Mouse (Mus musculus) lung, postnatal 25 days (tissue): ENCODE measurements around the gene Pcid2.
"Not testable (repeated sequence)": the region's sequence is repeated elsewhere in the genome, so short reads cannot be mapped to it uniquely, and the experiment has no call there.

Experiments used
- DNase-seq: peaks from one replicate; pipeline ENCODE4 v3.0.0; 2022; ENCODE audit warnings: low spot score

The Pcid2 gene

GRCm38 (mm10) chr8:13077542-13077941, 27.7 kb downstream of the Pcid2 start:
- DNase-seq: no peak

GRCm38 (mm10) chr8:13075579-13075978, 29.7 kb downstream of the Pcid2 start:
- DNase-seq: not testable (repeated sequence)

GRCm38 (mm10) chr8:13075044-13075443, 30.2 kb downstream of the Pcid2 start:
- peak; percentile 57 for DNase-seq

GRCm38 (mm10) chr8:13073255-13073654, 32.0 kb downstream of the Pcid2 start:
- DNase-seq: no peak

GRCm38 (mm10) chr8:13063112-13063511, 42.1 kb downstream of the Pcid2 start:
- peak; percentile 61 for DNase-seq

GRCm38 (mm10) chr8:13060441-13061150, 44.7 kb downstream of the Pcid2 start, which contains the start of gene Proz:
Gene Proz (plus strand): TSS chr8:13060914.
- DNase-seq: no peak

- peak; percentile 18 for DNase-seq
Measured at GRCm38 (mm10) chr8:13057351-13057750, 47.9 kb downstream of the Pcid2 start.

GRCm38 (mm10) chr8:13050550-13050949, 54.7 kb downstream of the Pcid2 start:
- no peak for DNase-seq

GRCm38 (mm10) chr8:13047652-13048051, 57.6 kb downstream of the Pcid2 start:
- DNase-seq: no peak

GRCm38 (mm10) chr8:13041459-13041858, 63.8 kb downstream of the Pcid2 start:
- no peak for DNase-seq

- DNase-seq: peak; percentile 17
Measured at GRCm38 (mm10) chr8:13039054-13039453, 66.2 kb downstream of the Pcid2 start.

GRCm38 (mm10) chr8:13037569-13037968, 67.7 kb downstream of the Pcid2 start:
- DNase-seq: no peak

- DNase-seq: peak; percentile 45
Measured at GRCm38 (mm10) chr8:13037015-13037414, 68.2 kb downstream of the Pcid2 start, which contains the start of gene F10. Gene F10 (plus strand): TSS chr8:13037308.

GRCm38 (mm10) chr8:13036346-13036812, 68.9 kb downstream of the Pcid2 start:
- no peak for DNase-seq

GRCm38 (mm10) chr8:13028482-13028881, 76.8 kb downstream of the Pcid2 start:
- DNase-seq: peak; percentile 86

GRCm38 (mm10) chr8:13027615-13028014, 77.6 kb downstream of the Pcid2 start:
- DNase-seq: peak; percentile 31
